33 mouse cellular contexts compared by ENCODE assay signal in the genomic region with DNA sequence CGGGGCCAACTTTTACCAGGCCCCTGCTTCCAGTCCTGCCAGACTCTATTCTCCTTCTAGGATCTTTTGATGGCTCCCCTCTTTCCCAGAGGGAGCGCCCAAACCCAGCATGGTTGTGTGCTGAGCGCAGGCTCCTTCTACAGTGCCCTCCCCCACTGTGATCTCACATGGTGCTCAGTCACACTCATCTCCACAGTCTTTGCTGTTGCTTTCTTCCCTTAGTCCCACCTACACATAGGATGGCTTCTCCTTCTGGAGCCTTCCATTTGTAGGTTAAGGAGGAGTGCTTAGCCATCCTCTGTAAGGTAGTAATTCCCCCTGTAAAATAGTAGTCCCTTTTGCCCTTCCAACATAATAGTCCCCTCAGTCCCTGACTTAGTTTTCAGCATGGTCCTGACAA.
"Had no signal": no experiment of that assay in that cellular context is flagged by ENCODE, and none has a peak within 500 bp of the region (broad histone marks: within the 10 kb centered on the region; RNA-seq: fewer than 3 reads in every experiment).

No protein-coding gene starts in this region.

- H3K27ac ChIP-seq: heart, embryonic 13.5 days; heart, embryonic 15.5 days; hindbrain, embryonic 10.5 days; hindbrain, embryonic 12.5 days; hindbrain, embryonic 13.5 days; hindbrain, embryonic 14.5 days; hindbrain, embryonic 15.5 days; hindbrain, postnatal 0 days; intestine, embryonic 15.5 days; kidney, embryonic 15.5 days; kidney, postnatal 0 days; left cerebral cortex, adult 2 months had no signal

- DNase-seq: heart, postnatal 10 days; heart, postnatal 14 days; heart, postnatal 36 days; heart, postnatal 4 days; kidney, adult 11 months; kidney, adult 18-20 months; kidney, adult 2 months; kidney, adult 8-10 months; kidney, adult 9 months; kidney, postnatal 10 days; kidney, postnatal 14 days; kidney, postnatal 25 days; kidney, postnatal 36 days; kidney, postnatal 4 days; layer of hippocampus, adult 9-11 months; layer of hippocampus, postnatal 36 days had no signal

- H3K4me1 ChIP-seq: heart, embryonic 12.5 days; heart, embryonic 13.5 days; heart, embryonic 15.5 days; hindbrain, embryonic 10.5 days; hindbrain, embryonic 12.5 days; hindbrain, embryonic 15.5 days; intestine, embryonic 15.5 days had no signal

- ATAC-seq: hindbrain, embryonic 16.5 days; hindbrain, postnatal 0 days; inflammation-experienced regulatory T-cells, adult 6 months; intestine, embryonic 15.5 days; intestine, embryonic 16.5 days; intestine, postnatal 0 days had no signal

- H3K4me3 ChIP-seq: heart, embryonic 12.5 days; heart, embryonic 13.5 days; heart, embryonic 15.5 days; hindbrain, embryonic 10.5 days; hindbrain, embryonic 12.5 days; hindbrain, embryonic 13.5 days; hindbrain, embryonic 15.5 days; intestine, embryonic 15.5 days; kidney, embryonic 15.5 days; left cerebral cortex, adult 2 months had no signal
